In the genomic region with DNA sequence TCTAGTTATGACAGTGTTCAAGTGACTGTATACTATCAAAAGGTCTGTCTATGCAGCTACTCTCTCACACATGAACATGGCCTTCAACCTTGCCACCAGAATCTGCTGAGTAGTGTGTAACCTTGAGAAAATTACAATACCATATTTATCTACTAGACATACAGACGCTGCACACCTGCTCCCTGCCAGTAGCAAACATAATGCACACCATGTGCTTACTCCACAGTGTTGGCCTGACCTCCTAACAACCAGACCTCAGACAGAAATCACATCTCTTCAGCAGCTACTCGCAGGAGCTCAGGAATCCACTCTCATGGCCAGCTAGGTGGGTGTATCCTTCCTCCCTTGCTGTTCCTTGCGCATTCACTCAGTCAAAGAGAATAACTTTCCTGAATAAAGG, we compare ENCODE assay signal across 24 mouse cellular contexts. TPM values are rescaled to one million over a fixed set of nuclear protein-coding genes. Genes with fewer than 3 reads are reported as not detected.
DNase-seq lines count a peak whose midpoint lies in the region; ATAC-seq and TF ChIP-seq lines count a peak whose summit lies in the region.
"Had no signal": no experiment of that assay in that cellular context is flagged by ENCODE, and none has a peak within 500 bp of the region (broad histone marks: within the 10 kb centered on the region; RNA-seq: fewer than 3 reads in every experiment).

No protein-coding gene starts in this region.

- H3K4me1 ChIP-seq in intestine, embryonic 15.5 days (replicated peaks): peaks cover 7% of the 10 kb centered on the region; the same call in 1 of the 2 replicates
- H3K4me1 ChIP-seq in intestine, postnatal 0 days (replicated peaks; ENCODE audit: control insufficient read depth, insufficient read depth, low read length): no peaks in the 10 kb centered on the region
- H3K4me1 ChIP-seq in neural tube, embryonic 15.5 days: peaks cover 24% of the 10 kb centered on the region
- peaks cover 16% of the 10 kb centered on the region for H3K4me1 ChIP-seq in brown adipose tissue, adult 24 weeks (ENCODE audit: control insufficient read depth, insufficient read depth, insufficient read length, low read length)
- H3K4me1 ChIP-seq in forebrain, embryonic 14.5 days (ENCODE audit: control insufficient read depth, insufficient read depth, low read length): no peaks in the 10 kb centered on the region

- H3K27ac ChIP-seq in intestine, embryonic 15.5 days: no peak overlapping the region
- H3K27ac ChIP-seq in intestine, postnatal 0 days (ENCODE audit: low read depth, low read length): no peak overlapping the region
- 0 out of 2 replicates have a peak overlapping the region, but pooled peaks have one; percentile 9 for H3K27ac ChIP-seq in neural tube, embryonic 15.5 days (replicated peaks)
- 0 out of 2 replicates have a peak overlapping the region, but pooled peaks have one; percentile 4 for H3K27ac ChIP-seq in brown adipose tissue, adult 24 weeks (replicated peaks; ENCODE audit: low read depth, low read length)
- no peak overlapping the region for H3K27ac ChIP-seq in forebrain, embryonic 14.5 days (ENCODE audit: low read depth, low read length)
- H3K27ac ChIP-seq: forebrain, embryonic 13.5 days; heart, embryonic 10.5 days; hindbrain, embryonic 10.5 days; hindbrain, postnatal 0 days; limb, embryonic 15.5 days had no signal

- H3K4me2 ChIP-seq in intestine, embryonic 15.5 days (replicated peaks): no peak overlapping the region
- H3K4me2 ChIP-seq in intestine, postnatal 0 days (replicated peaks; ENCODE audit: low read depth): no peak overlapping the region
- H3K4me2 ChIP-seq in neural tube, embryonic 15.5 days: no peak overlapping the region
- no peak overlapping the region for H3K4me2 ChIP-seq in forebrain, embryonic 14.5 days (ENCODE audit: low read length)
- H3K4me2 ChIP-seq: forebrain, embryonic 13.5 days; limb, embryonic 15.5 days had no signal

- no peak for TF ChIP-seq CTCF in intestine, postnatal 0 days (IDR thresholded peaks at IDR 0.05; ENCODE audit: low read depth)

- whole genome bisulfite sequencing in intestine, embryonic 15.5 days: 53% methylated on average over 3 of the region's 3 CpGs
- WGBS in intestine, postnatal 0 days: 44% methylated on average over 3 of the region's 3 CpGs
- 78% methylated on average over 3 of the region's 3 CpGs for WGBS in neural tube, embryonic 15.5 days
- WGBS in forebrain, embryonic 14.5 days: 88% methylated on average over 3 of the region's 3 CpGs

- H3K9ac ChIP-seq in intestine, embryonic 15.5 days: no peak overlapping the region
- H3K9ac ChIP-seq in intestine, postnatal 0 days (ENCODE audit: low read depth, low read length): no peak overlapping the region
- no peak overlapping the region for H3K9ac ChIP-seq in neural tube, embryonic 15.5 days (replicated peaks)
- H3K9ac ChIP-seq in forebrain, embryonic 14.5 days (ENCODE audit: low read length): no peak overlapping the region
- H3K9ac ChIP-seq: forebrain, embryonic 13.5 days; limb, embryonic 15.5 days had no signal

- 0 out of 2 replicates have a peak, but pooled peaks have one; percentile 26 for ATAC-seq in intestine, embryonic 15.5 days
- no peak for ATAC-seq in intestine, postnatal 0 days
- ATAC-seq in neural tube, embryonic 15.5 days (ENCODE audit: low FRiP score): no peak
- peak; percentile 20 for ATAC-seq in megakaryocyte progenitor cell, adult 5-6 weeks (replicated peaks; ENCODE audit: poor library complexity)
- ATAC-seq in forebrain, embryonic 14.5 days: no peak
- ATAC-seq: forebrain, embryonic 13.5 days; hindbrain, postnatal 0 days had no signal

- no peaks in the 10 kb centered on the region for H3K27me3 ChIP-seq in intestine, embryonic 15.5 days (replicated peaks)
- H3K27me3 ChIP-seq in intestine, postnatal 0 days (replicated peaks; ENCODE audit: control insufficient read depth, insufficient read depth, low read length): no peaks in the 10 kb centered on the region
- no peaks in the 10 kb centered on the region for H3K27me3 ChIP-seq in neural tube, embryonic 15.5 days (replicated peaks)
- H3K27me3 ChIP-seq in forebrain, embryonic 14.5 days (replicated peaks; ENCODE audit: control insufficient read depth, insufficient read depth, low read length): no peaks in the 10 kb centered on the region
- H3K27me3 ChIP-seq: forebrain, embryonic 13.5 days; limb, embryonic 15.5 days; megakaryocyte, embryonic 14.5 days had no signal

- H3K9me3 ChIP-seq in intestine, embryonic 15.5 days: no peaks in the 10 kb centered on the region
- no peaks in the 10 kb centered on the region for H3K9me3 ChIP-seq in intestine, postnatal 0 days (ENCODE audit: control insufficient read depth)
- H3K9me3 ChIP-seq in neural tube, embryonic 15.5 days (replicated peaks): no peaks in the 10 kb centered on the region
- no peaks in the 10 kb centered on the region for H3K9me3 ChIP-seq in forebrain, embryonic 14.5 days (replicated peaks; ENCODE audit: control insufficient read depth, low read length)
- H3K9me3 ChIP-seq: forebrain, embryonic 13.5 days; heart, embryonic 10.5 days; limb, embryonic 15.5 days; megakaryocyte, embryonic 14.5 days had no signal

- DNase-seq in neural tube, embryonic 10.5 days (ENCODE audit: extremely low spot score, low spot score): no peak
- no peak for DNase-seq in forebrain, embryonic 14.5 days (ENCODE audit: low spot score)
- DNase-seq in embryo, embryonic 10.5 days (ENCODE audit: low spot score): no peak
- DNase-seq: B cell, adult 2 months; cerebellum, adult 2 months; cerebellum, postnatal 36 days; heart, postnatal 10 days; kidney, adult 8-10 months; kidney, postnatal 25 days; lung, adult 2 months; lung, postnatal 14 days; right cerebral cortex, postnatal 14 days; thymus, postnatal 14 days had no signal

- no peaks in the 10 kb centered on the region for H3K36me3 ChIP-seq in intestine, embryonic 15.5 days
- no peaks in the 10 kb centered on the region; the same call in 1 of the 2 replicates for H3K36me3 ChIP-seq in intestine, postnatal 0 days (ENCODE audit: control insufficient read depth, insufficient read depth)
- H3K36me3 ChIP-seq in neural tube, embryonic 15.5 days: no peaks in the 10 kb centered on the region
- H3K36me3 ChIP-seq in forebrain, embryonic 14.5 days (ENCODE audit: control insufficient read depth, insufficient read depth, low read length): 0 out of 2 replicates have a peak, but pooled peaks cover 6% of the 10 kb centered on the region
- H3K36me3 ChIP-seq: limb, embryonic 15.5 days had no signal

- H3K4me3 ChIP-seq in intestine, embryonic 15.5 days (replicated peaks): no peak overlapping the region
- H3K4me3 ChIP-seq in intestine, postnatal 0 days (ENCODE audit: low read depth, low read length): no peak overlapping the region
- no peak overlapping the region for H3K4me3 ChIP-seq in neural tube, embryonic 15.5 days (replicated peaks)
- H3K4me3 ChIP-seq in brown adipose tissue, adult 24 weeks (ENCODE audit: insufficient read depth, low read depth, low read length): no peak overlapping the region
- H3K4me3 ChIP-seq in forebrain, embryonic 14.5 days (ENCODE audit: low read depth, low read length): no peak overlapping the region
- H3K4me3 ChIP-seq: forebrain, embryonic 13.5 days; heart, embryonic 10.5 days; hindbrain, embryonic 10.5 days; limb, embryonic 15.5 days had no signal

RNA-seq across cellular contexts. Expression of a gene that starts 21.9 kb away (rescaled TPM):
- polyA plus RNA-seq in intestine, embryonic 15.5 days (2015; fragmentation: Nextera tagmentation; extraction: Ambion mirVana): 25.4 and 25.5 TPM in 2 replicates
- polyA plus RNA-seq in intestine, postnatal 0 days (2015; fragmentation: Nextera tagmentation; extraction: Ambion mirVana): 11.6 and 12.4 TPM in 2 replicates
- polyA plus RNA-seq in neural tube, embryonic 15.5 days (2015; fragmentation: Nextera tagmentation; extraction: Ambion mirVana): 14.6 and 17.9 TPM in 2 replicates
- 22.1 and 33.0 TPM in 2 replicates for polyA plus RNA-seq in brown adipose tissue, adult 24 weeks (2012; ENCODE audit: insufficient read depth, insufficient read length, missing spikeins)
- total RNA-seq in megakaryocyte progenitor cell, adult 5-6 weeks (2015): 24.4 and 33.8 TPM in 2 replicates
- total RNA-seq in megakaryocyte progenitor cell, adult 5-6 weeks (2017): 32.4 and 33.2 TPM in 2 replicates
- 20.9 TPM in 2 replicates for polyA plus RNA-seq in forebrain, embryonic 14.5 days (2014; fragmentation: Nextera tagmentation; extraction: Ambion mirVana)

Comparison
In these comparisons a context has a peak if more than half of its experiments do, and no peak if none do; other contexts are left out.
1. ATAC-seq: peak in intestine, embryonic 15.5 days (single experiment) and megakaryocyte progenitor cell, adult 5-6 weeks (single experiment); none in intestine, postnatal 0 days (single experiment), neural tube, embryonic 15.5 days (single experiment) and forebrain, embryonic 14.5 days (single experiment).
2. H3K27ac ChIP-seq: peak in neural tube, embryonic 15.5 days (single experiment) and brown adipose tissue, adult 24 weeks (single experiment); none in intestine, embryonic 15.5 days (single experiment), intestine, postnatal 0 days (single experiment) and forebrain, embryonic 14.5 days (single experiment).